Mouse (Mus musculus) left cerebral cortex, postnatal 36 days (tissue): ENCODE results near the gene Tuba4a. TPM values are rescaled to one million over a fixed set of nuclear protein-coding genes. Genes with fewer than 3 reads are reported as not detected.

Experiments
- DNase-seq, 2 experiments: peaks; one replicate each; pipeline ENCODE4 v3.0.0; 2021 to 2022; ENCODE audit warnings: low spot score in 2 of 2, mixed read lengths in 1 of 2
- intact Hi-C: fragments of 180-260 bp; cut with DNase I; formaldehyde crosslinking; loops from one replicate; pipeline ENCODE4 v1.15.1; 2025
- total RNA-seq, 2 experiments: library from RNA; stranded (reverse); gene quantifications; 2 replicates each; pipeline ENCODE4 v1.2.3; 2021

Gene Tuba4a
- 100 to 1,000 TPM; 579 to 672 TPM for total RNA-seq

GRCm38 (mm10) chr1:75219531-75219930 is at the start of gene Tuba4a:
Gene Tuba4a, minus strand, starts transcription at chr1:75219865.
- DNase-seq: no peak
- intact Hi-C loops: loop anchor here (2.0 kb wide), 1 partner anchor 43 kb away; no protein-coding TSS in a partner anchor

GRCm38 (mm10) chr1:75264091-75264880 is 44.6 kb upstream of the Tuba4a start, which contains the start of gene Ptprn:
Gene Ptprn, minus strand, starts transcription at chr1:75264502.
- peak; percentile 78 to 88 for DNase-seq
- intact Hi-C loops: loop anchor here (2.0 kb wide), 1 partner anchor 15 kb away; the partner anchor contains the start of gene Resp18

- DNase-seq: peak in 1 of 2 experiments; percentile 75
- intact Hi-C loops: loop anchor here (2.0 kb wide), 2 partner anchors 28 to 44 kb away; partner anchors contain the start of gene Tuba4a
Measured at GRCm38 (mm10) chr1:75262969-75263951, 43.6 kb upstream of the Tuba4a start.

- DNase-seq: no peak
- intact Hi-C loops: no loop called here
Measured at GRCm38 (mm10) chr1:75261278-75261677, 41.6 kb upstream of the Tuba4a start.

- intact Hi-C loops: loop anchor here (2.0 kb wide), 1 partner anchor 35 kb away; no protein-coding TSS in a partner anchor
- peak; percentile 4 to 7 for DNase-seq
Measured at GRCm38 (mm10) chr1:75255516-75256046, 35.9 kb upstream of the Tuba4a start.

- DNase-seq: peak in 1 of 2 experiments; percentile 22
- intact Hi-C loops: loop anchor here (2.0 kb wide), 1 partner anchor 36 kb away; no protein-coding TSS in a partner anchor
Measured at GRCm38 (mm10) chr1:75254625-75255013, 35.0 kb upstream of the Tuba4a start.

GRCm38 (mm10) chr1:75253849-75254624 is 34.4 kb upstream of the Tuba4a start:
- intact Hi-C loops: loop anchor here (2.0 kb wide), 1 partner anchor 37 kb away; no protein-coding TSS in a partner anchor

GRCm38 (mm10) chr1:75253029-75253428 is 33.4 kb upstream of the Tuba4a start:
- intact Hi-C loops: no loop called here
- peak in 1 of 2 experiments; percentile 9 for DNase-seq

More at GRCm38 (mm10) chr1:75253849-75254624, 34.4 kb upstream of the Tuba4a start:
- DNase-seq: peak; percentile 78 to 86

- intact Hi-C loops: no loop called here
- DNase-seq: no peak
Measured at GRCm38 (mm10) chr1:75252308-75252707, 32.6 kb upstream of the Tuba4a start.

GRCm38 (mm10) chr1:75251112-75251970 is 31.7 kb upstream of the Tuba4a start:
- intact Hi-C loops: no loop called here

GRCm38 (mm10) chr1:75250498-75250897 is 30.8 kb upstream of the Tuba4a start:
- intact Hi-C loops: no loop called here
- DNase-seq: no peak

More at GRCm38 (mm10) chr1:75251112-75251970, 31.7 kb upstream of the Tuba4a start:
- peak; percentile 70 to 71 for DNase-seq

GRCm38 (mm10) chr1:75248041-75248772 is 28.5 kb upstream of the Tuba4a start:
- peak in 1 of 2 experiments; percentile 14 for DNase-seq
- intact Hi-C loops: no loop called here

GRCm38 (mm10) chr1:75247071-75247930 is 27.6 kb upstream of the Tuba4a start:
- no peak for DNase-seq
- intact Hi-C loops: no loop called here

- peak in 1 of 2 experiments; percentile 60 for DNase-seq
- intact Hi-C loops: no loop called here
Measured at GRCm38 (mm10) chr1:75244836-75245235, 25.2 kb upstream of the Tuba4a start.

GRCm38 (mm10) chr1:75244175-75244826 is 24.6 kb upstream of the Tuba4a start:
- intact Hi-C loops: no loop called here
- DNase-seq: peak in 1 of 2 experiments; percentile 51

GRCm38 (mm10) chr1:75243411-75243810 is 23.7 kb upstream of the Tuba4a start:
- no peak for DNase-seq
- intact Hi-C loops: no loop called here
